Mouse (Mus musculus): ENCODE results near the gene Tmem200a.

DNA sequence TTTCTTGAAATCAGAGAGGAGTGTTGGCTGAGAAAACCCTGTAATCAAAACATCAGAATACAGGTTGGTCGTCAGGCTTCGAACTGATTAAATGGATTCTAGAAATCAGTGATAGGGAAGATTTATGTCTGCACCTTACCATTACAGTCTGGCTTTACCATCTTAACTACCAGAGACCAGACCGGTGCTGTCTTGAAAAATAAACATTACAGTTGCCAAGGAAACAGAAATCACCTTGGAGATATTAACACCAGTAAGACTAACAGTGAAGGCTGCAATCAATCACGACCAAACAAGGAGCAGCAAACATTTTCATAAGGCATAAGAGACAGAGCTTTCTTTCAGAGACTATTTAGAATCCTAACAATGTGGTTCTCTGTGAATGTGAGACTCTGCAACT, 116.0 kb downstream of the Tmem200a start:
- TF ChIP-seq POLR2A (IDR thresholded peaks at IDR 0.05; ENCODE audit: extremely low read depth, insufficient read depth, low read length): no peak
- TF ChIP-seq CTCF (IDR thresholded peaks at IDR 0.05; ENCODE audit: extremely low read depth, insufficient read depth, low read length): no peak
